Mouse (Mus musculus): ENCODE results near the gene Gm9945.

DNA sequence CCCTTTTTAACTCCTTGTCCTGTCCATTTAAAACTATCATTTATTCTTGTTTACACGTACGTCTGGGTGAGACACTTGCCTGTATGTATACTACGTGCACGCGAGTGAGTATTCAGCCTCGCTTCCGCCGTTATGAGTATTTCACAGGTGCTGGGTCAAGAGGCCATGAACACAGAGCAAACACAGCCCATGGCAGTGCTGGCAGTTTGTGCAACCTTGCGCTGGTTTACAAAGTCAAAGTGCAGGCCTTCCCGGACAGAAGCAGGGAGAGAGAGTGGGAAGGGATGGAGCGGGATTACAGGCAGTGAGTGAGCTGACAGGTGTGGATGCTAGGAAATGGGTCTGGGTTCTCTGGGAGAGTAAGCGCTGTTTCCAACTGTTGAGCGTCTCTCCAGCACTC, 33.8 kb upstream of the Gm9945 start:
- TF ChIP-seq CTCF (IDR thresholded peaks at IDR 0.05; ENCODE audit: borderline replicate concordance, insufficient read depth, low read length) (no peak), POLR2A (IDR thresholded peaks at IDR 0.05; ENCODE audit: low read depth, low read length) (no peak)
